Mouse (Mus musculus): Measurements from ENCODE around the gene Bri3.

GRCm38 (mm10) chr5:144219306-144219705 lies 24.9 kb upstream of the Bri3 start:
- TF ChIP-seq CTCF (IDR thresholded peaks at IDR 0.05; ENCODE audit: insufficient read depth, low read length) (no peak), POLR2A (IDR thresholded peaks at IDR 0.05; ENCODE audit: borderline replicate concordance, extremely low read depth, low read depth, low read length) (no peak)

Data from lung, adult 2 months (tissue).